Mouse (Mus musculus) olfactory bulb, adult 2 months (tissue): ENCODE measurements around the gene Cngb1.

ENCODE experiments used
- CTCF ChIP-seq: fragments of 200-500 bp; IDR thresholded peaks from 2 replicates; pipeline ENCODE4 v1.5.1; 2012; ENCODE audit warnings: low read depth, mild to moderate bottlenecking, low read length, moderate library complexity; ENCODE audit not compliant: insufficient read depth
- POLR2A ChIP-seq: fragments of 200-500 bp; IDR thresholded peaks from 2 replicates; pipeline ENCODE4 v1.6.1; 2012; ENCODE audit warnings: mild to moderate bottlenecking, low read depth, low read length, moderate library complexity; ENCODE audit not compliant: insufficient read depth

- no peak for TF ChIP-seq POLR2A
- TF ChIP-seq CTCF = no peak
Observed at GRCm38 (mm10) chr8:95202056-95202570, 104.3 kb downstream of the Cngb1 start.
